Mouse (Mus musculus): ENCODE results near the gene St7. TPM values are rescaled to one million over a fixed set of nuclear protein-coding genes. Genes with fewer than 3 reads are reported as not detected.

St7 gene
- polyA plus RNA-seq, 1 experiment: 4.4 TPM

DNA sequence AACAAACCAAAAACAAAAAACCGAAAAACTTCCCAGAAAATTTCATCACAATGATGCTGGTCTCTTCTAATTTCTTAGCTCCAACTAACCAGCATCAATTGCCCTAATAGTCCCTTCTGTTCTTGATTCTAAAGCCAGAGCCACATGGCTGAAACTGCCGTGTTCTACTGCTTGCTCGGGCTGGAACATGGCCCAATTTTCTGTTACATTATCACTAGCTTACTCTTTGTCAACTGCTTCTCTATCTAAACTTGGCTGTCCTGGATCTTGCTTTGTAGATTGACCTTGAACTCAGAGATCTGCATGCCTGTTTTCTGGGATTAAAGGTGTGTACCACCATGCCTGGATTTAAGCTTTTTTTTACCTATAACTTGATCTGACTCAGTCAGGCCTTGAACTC, 13.2 kb downstream of the St7 start:
- Histone ChIP-seq H3K4me3 (ENCODE audit: extremely low read depth, insufficient read depth, insufficient read length) (no peak overlapping the region), H3K27me3 (ENCODE audit: control insufficient read depth, insufficient read depth, low read length) (no peaks in the 10 kb centered on the region), H3K36me3 (ENCODE audit: control insufficient read depth, insufficient read depth, low read length) (no peaks in the 10 kb centered on the region), H3K4me1 (ENCODE audit: control insufficient read depth, insufficient read depth, insufficient read length) (0 out of 2 replicates have a peak, but pooled peaks cover under 1% of the 10 kb centered on the region), H3K27ac (ENCODE audit: insufficient read depth, low read length) (no peak overlapping the region)
- WGBS: 86% methylated on average over 3 of the region's 3 CpGs
- no peak for DNase-seq (ENCODE audit: low read depth in 1 of 2, low spot score in 2 of 2)
- TF ChIP-seq POLR2A (IDR thresholded peaks at IDR 0.05; ENCODE audit: low read depth, low read length) (no peak), CTCF (IDR thresholded peaks at IDR 0.05; ENCODE audit: extremely low read depth, insufficient read depth, insufficient read length, insufficient replicate concordance) (no peak)

DNA sequence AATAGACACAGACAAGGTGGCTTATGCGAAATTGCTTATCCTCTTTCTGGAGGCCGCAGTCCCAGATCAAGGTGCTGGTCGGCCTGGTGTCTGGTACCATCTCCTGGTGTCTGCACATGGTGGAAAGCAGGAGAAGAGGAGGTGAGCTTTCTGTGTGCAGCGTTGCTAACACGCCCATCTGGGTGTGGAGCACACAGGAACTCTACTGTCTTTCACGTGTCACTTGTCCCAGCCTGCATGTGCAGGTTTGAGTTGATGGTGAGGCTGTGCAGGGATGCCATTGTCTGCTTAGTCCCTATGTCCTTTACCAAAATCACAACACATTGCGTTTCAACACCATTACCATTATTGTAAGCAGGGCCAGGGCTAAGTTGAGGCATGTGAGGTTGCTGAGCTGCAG, 26.2 kb downstream of the St7 start:
- H3K27me3 ChIP-seq (ENCODE audit: control insufficient read depth, insufficient read depth, low read length): no peaks in the 10 kb centered on the region
- no peak overlapping the region for H3K27ac ChIP-seq (ENCODE audit: insufficient read depth, low read length)
- H3K36me3 ChIP-seq (ENCODE audit: control insufficient read depth, insufficient read depth, low read length): no peaks in the 10 kb centered on the region
- H3K4me1 ChIP-seq (ENCODE audit: control insufficient read depth, insufficient read depth, insufficient read length): no peaks in the 10 kb centered on the region
- no peak for DNase-seq (ENCODE audit: low read depth in 1 of 2, low spot score in 2 of 2)
- TF ChIP-seq POLR2A (IDR thresholded peaks at IDR 0.05; ENCODE audit: low read depth, low read length): no peak
- TF ChIP-seq CTCF (IDR thresholded peaks at IDR 0.05; ENCODE audit: extremely low read depth, insufficient read depth, insufficient read length, insufficient replicate concordance): no peak
- WGBS: 92% methylated on average over 7 of the region's 7 CpGs
- H3K4me3 ChIP-seq (ENCODE audit: extremely low read depth, insufficient read depth, insufficient read length): no peak overlapping the region

DNA sequence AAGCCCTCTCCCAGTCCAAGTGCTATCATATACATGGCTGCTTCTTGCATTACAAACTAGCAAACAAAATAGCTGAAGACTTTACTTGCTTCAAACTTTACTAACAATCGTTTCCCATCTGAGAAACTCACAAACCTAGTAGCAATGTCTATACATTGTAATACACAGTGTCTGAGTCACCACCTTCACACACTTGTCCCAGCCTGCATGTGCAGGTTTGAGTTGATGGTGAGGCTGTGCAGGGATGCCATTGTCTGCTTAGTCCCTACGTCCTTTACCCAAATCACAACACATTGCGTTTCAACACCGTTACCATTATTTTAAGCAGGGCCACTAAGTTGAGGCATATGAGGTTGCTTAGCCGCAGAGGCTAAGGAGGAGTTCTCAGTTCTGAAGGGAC, 26.7 kb downstream of the St7 start:
- Histone ChIP-seq H3K27me3 (ENCODE audit: control insufficient read depth, insufficient read depth, low read length) (no peaks in the 10 kb centered on the region), H3K4me1 (ENCODE audit: control insufficient read depth, insufficient read depth, insufficient read length) (no peaks in the 10 kb centered on the region), H3K4me3 (ENCODE audit: extremely low read depth, insufficient read depth, insufficient read length) (no peak overlapping the region), H3K27ac (ENCODE audit: insufficient read depth, low read length) (no peak overlapping the region), H3K36me3 (ENCODE audit: control insufficient read depth, insufficient read depth, low read length) (no peaks in the 10 kb centered on the region)
- 96% methylated on average over 5 of the region's 5 CpGs for WGBS
- TF ChIP-seq CTCF (IDR thresholded peaks at IDR 0.05; ENCODE audit: extremely low read depth, insufficient read depth, insufficient read length, insufficient replicate concordance): no peak
- no peak for TF ChIP-seq POLR2A (IDR thresholded peaks at IDR 0.05; ENCODE audit: low read depth, low read length)
- no peak for DNase-seq (ENCODE audit: low read depth in 1 of 2, low spot score in 2 of 2)

DNA sequence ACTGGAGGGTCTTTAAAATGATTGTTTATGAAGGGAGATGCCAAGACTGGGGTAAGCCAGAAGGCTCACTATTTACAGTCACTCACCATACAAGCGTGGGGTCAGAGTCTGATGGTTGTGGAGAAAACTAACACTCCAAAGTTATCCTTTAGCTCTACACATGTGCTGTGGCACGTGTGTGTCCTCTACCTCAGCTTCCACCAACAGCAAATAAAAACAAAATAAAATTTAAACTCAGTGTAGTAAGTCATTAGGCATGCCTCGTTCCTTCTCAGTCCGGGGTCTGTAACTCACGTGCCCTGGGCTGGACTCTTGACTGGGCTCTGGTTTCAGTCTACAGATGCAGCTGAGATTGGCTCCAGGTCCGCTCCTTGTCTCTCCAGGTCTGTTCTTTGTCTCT, 27.3 kb downstream of the St7 start:
- H3K4me1 ChIP-seq (ENCODE audit: control insufficient read depth, insufficient read depth, insufficient read length): no peaks in the 10 kb centered on the region
- DNase-seq (ENCODE audit: low read depth in 1 of 2, low spot score in 2 of 2): no peak
- WGBS: 92% methylated on average over 6 of the region's 6 CpGs
- no peaks in the 10 kb centered on the region for H3K27me3 ChIP-seq (ENCODE audit: control insufficient read depth, insufficient read depth, low read length)
- H3K27ac ChIP-seq (ENCODE audit: insufficient read depth, low read length): no peak overlapping the region
- TF ChIP-seq CTCF (IDR thresholded peaks at IDR 0.05; ENCODE audit: extremely low read depth, insufficient read depth, insufficient read length, insufficient replicate concordance) (no peak), POLR2A (IDR thresholded peaks at IDR 0.05; ENCODE audit: low read depth, low read length) (no peak)
- no peaks in the 10 kb centered on the region for H3K36me3 ChIP-seq (ENCODE audit: control insufficient read depth, insufficient read depth, low read length)
- H3K4me3 ChIP-seq (ENCODE audit: extremely low read depth, insufficient read depth, insufficient read length): no peak overlapping the region

DNA sequence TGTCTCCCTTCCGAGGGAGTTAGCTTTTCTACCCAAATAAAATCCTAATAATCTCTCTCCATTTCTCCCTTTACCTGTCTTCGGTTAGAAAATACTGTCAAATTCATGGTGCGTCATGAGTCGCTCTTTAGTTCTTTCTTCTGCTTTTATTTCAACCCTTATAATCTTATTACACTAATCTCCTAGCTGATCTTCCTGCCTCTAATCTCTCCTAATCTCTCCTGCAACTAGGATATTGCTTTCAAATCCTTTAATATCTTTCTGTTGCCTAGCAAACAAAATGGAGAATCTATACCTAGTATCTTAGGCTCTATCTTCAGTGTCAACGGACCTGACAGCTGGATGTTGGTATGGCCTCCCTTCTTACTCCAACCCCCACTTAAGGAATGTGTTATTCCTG, 29.0 kb downstream of the St7 start:
- Histone ChIP-seq H3K27me3 (ENCODE audit: control insufficient read depth, insufficient read depth, low read length) (no peaks in the 10 kb centered on the region), H3K4me3 (ENCODE audit: extremely low read depth, insufficient read depth, insufficient read length) (no peak overlapping the region), H3K36me3 (ENCODE audit: control insufficient read depth, insufficient read depth, low read length) (no peaks in the 10 kb centered on the region), H3K4me1 (ENCODE audit: control insufficient read depth, insufficient read depth, insufficient read length) (no peaks in the 10 kb centered on the region), H3K27ac (ENCODE audit: insufficient read depth, low read length) (no peak overlapping the region)
- no peak for DNase-seq (ENCODE audit: low read depth in 1 of 2, low spot score in 2 of 2)
- WGBS: 93% methylated on average over 5 of the region's 5 CpGs
- no peak for TF ChIP-seq POLR2A (IDR thresholded peaks at IDR 0.05; ENCODE audit: low read depth, low read length)
- no peak for TF ChIP-seq CTCF (IDR thresholded peaks at IDR 0.05; ENCODE audit: extremely low read depth, insufficient read depth, insufficient read length, insufficient replicate concordance)

DNA sequence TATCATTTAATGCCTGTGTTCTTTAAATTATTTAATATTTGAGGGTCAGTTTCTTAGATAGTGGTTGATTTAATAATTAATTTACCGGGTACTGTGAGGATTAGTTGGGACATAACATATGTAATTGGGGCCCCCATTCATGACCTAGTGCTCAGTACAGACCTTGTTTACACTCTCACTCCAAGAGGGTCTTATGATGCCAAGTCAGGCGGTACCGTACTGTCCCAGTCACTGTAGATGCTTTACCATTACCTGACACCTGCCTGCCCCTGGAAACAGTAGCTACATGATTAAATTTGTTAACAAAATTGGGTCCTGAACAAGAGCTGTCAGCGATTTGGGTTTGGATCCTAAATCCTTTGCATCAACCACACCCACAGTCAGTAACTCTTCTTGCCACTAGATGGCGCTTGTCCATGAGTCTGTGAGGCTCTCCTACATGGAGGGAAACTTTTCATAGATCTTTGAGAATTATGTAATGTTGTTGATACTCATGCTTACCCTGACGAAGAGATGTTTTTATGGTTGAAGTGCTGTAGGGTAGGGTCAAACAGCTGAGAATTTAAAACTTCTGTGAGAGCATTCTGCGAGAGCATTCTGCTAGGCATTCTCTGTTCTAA, 33.2 kb downstream of the St7 start:
- peak; percentile 29 to 56 for DNase-seq (ENCODE audit: low read depth in 1 of 2, low spot score in 2 of 2)
- H3K27ac ChIP-seq (ENCODE audit: insufficient read depth, low read length): no peak overlapping the region
- H3K27me3 ChIP-seq (ENCODE audit: control insufficient read depth, insufficient read depth, low read length): no peaks in the 10 kb centered on the region
- H3K4me3 ChIP-seq (ENCODE audit: extremely low read depth, insufficient read depth, insufficient read length): no peak overlapping the region
- TF ChIP-seq POLR2A (IDR thresholded peaks at IDR 0.05; ENCODE audit: low read depth, low read length): no peak
- TF ChIP-seq CTCF (IDR thresholded peaks at IDR 0.05; ENCODE audit: extremely low read depth, insufficient read depth, insufficient read length, insufficient replicate concordance): peak; percentile 69; the same call in 1 of the 2 replicates
- WGBS: 49% methylated on average over 7 of the region's 7 CpGs
- no peaks in the 10 kb centered on the region for H3K36me3 ChIP-seq (ENCODE audit: control insufficient read depth, insufficient read depth, low read length)
- H3K4me1 ChIP-seq (ENCODE audit: control insufficient read depth, insufficient read depth, insufficient read length): no peaks in the 10 kb centered on the region

DNA sequence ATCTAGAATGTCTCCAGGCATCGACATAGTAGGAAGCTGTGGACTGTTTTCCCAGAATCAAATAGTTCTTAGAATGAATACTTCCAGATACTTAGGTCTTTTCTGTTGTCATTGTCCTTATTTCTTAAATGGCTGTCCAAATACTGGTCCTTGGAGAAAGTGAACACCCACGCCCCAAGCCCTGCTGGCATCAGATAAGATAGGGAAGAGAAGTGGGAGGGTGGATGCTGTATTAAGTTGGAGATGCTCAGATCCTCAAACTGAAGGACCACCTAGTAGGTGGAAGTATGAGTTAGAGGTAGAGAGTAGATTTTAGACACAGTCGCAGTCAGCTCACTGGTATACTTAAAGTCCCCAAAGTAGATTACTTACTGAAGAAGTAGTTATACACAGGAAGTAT, 34.5 kb downstream of the St7 start:
- Histone ChIP-seq H3K36me3 (ENCODE audit: control insufficient read depth, insufficient read depth, low read length) (no peaks in the 10 kb centered on the region), H3K4me3 (ENCODE audit: extremely low read depth, insufficient read depth, insufficient read length) (no peak overlapping the region), H3K27ac (ENCODE audit: insufficient read depth, low read length) (no peak overlapping the region), H3K4me1 (ENCODE audit: control insufficient read depth, insufficient read depth, insufficient read length) (no peaks in the 10 kb centered on the region), H3K27me3 (ENCODE audit: control insufficient read depth, insufficient read depth, low read length) (no peaks in the 10 kb centered on the region)
- TF ChIP-seq CTCF (IDR thresholded peaks at IDR 0.05; ENCODE audit: extremely low read depth, insufficient read depth, insufficient read length, insufficient replicate concordance) (no peak), POLR2A (IDR thresholded peaks at IDR 0.05; ENCODE audit: low read depth, low read length) (no peak)
- 92% methylated on average over 3 of the region's 3 CpGs for WGBS
- no peak for DNase-seq (ENCODE audit: low read depth in 1 of 2, low spot score in 2 of 2)
